Mouse (Mus musculus) Patski (cell line): ENCODE data around the gene Lair1. TPM values are rescaled to one million over a fixed set of nuclear protein-coding genes. Genes with fewer than 3 reads are reported as not detected.

Experiments used
- ATAC-seq: fragments of 100-300 bp; one replicate; pipeline ENCODE4 v1.8.0; 2021
- CTCF ChIA-PET: fragments of 350-600 bp; sonication (Branson Sonifier 250); formaldehyde crosslinking; loops from one replicate; lab custom pipeline; 2022; ENCODE audit warnings: inconsistent platforms; lab: Charles Lee
- POLR2A ChIA-PET: fragments of 350-600 bp; sonication (Branson Sonifier 250); formaldehyde crosslinking; loops from one replicate; lab custom pipeline; 2022; ENCODE audit warnings: antibody characterized with exemption, inconsistent platforms; lab: Charles Lee
- DNase-seq: peaks from one replicate; pipeline ENCODE4 v3.0.0-alpha.2; 2011; ENCODE audit warnings: low read depth, low spot score
- H3K27me3 ChIP-seq: fragments of 371-371 bp; one replicate; pipeline ENCODE4 v1.5.1; 2021
- CTCF ChIP-seq: fragments of 100-300 bp; IDR thresholded peaks from one replicate; pipeline ENCODE4 v1.5.1; 2021
- in situ Hi-C: fragments of 300-500 bp; cut with MboI; formaldehyde crosslinking; loops from 3 replicates; pipeline ENCODE4 v1.11.1; 2018; ENCODE audit warnings: low pct_unique_long_range_greater_than_20kb, mixed read lengths
- polyA plus RNA-seq: library from polyadenylated mRNA; unstranded; gene quantifications from one replicate; pipeline ENCODE4 v1.2.3, GENCODE M21; 2021

Gene Lair1
- polyA plus RNA-seq, 1 experiment from 2014 or later, result 0.01 TPM

- in situ Hi-C loops, result no loop called here
- ATAC-seq (no peak), DNase-seq (no peak)
- TF ChIP-seq CTCF, result no peak
- POLR2A ChIA-PET, result no interaction called here
- CTCF ChIA-PET, result interaction anchor here (0.6 kb wide), 1 partner anchor 9 kb away, joined by 3 read pairs; no protein-coding TSS in a partner anchor
- H3K27me3 ChIP-seq, result peaks cover 23% of the 10 kb centered on the region
These were observed 101.0 kb downstream of the Lair1 start for GRCm38 (mm10) chr7:3962017-3962416.

GRCm38 (mm10) chr7:3957387-3957786 is 105.6 kb downstream of the Lair1 start:
- DNase-seq, result no peak
- no peak for ATAC-seq
- CTCF ChIA-PET, result no interaction called here
- in situ Hi-C loops, result no loop called here
- H3K27me3 ChIP-seq, result peaks cover 21% of the 10 kb centered on the region
- POLR2A ChIA-PET, result no interaction called here
- TF ChIP-seq CTCF, result no peak

Other genes with a start within 250 kb of the Lair1 start
- not detected for gene Gm15448, start 237.5 kb downstream of the Lair1 start, polyA plus RNA-seq
- gene Pira2, start 218.2 kb downstream of the Lair1 start, polyA plus RNA-seq, result not detected
- gene Gm14548, start 165.1 kb downstream of the Lair1 start, polyA plus RNA-seq, result not detected
- not detected for gene Lilra6, start 147.7 kb downstream of the Lair1 start, polyA plus RNA-seq
- 0.12 TPM for gene Ttyh1, start 56.2 kb upstream of the Lair1 start, polyA plus RNA-seq
- gene Leng8, start 73.8 kb upstream of the Lair1 start, polyA plus RNA-seq, result 92.8 TPM
- 6.4 TPM for gene Leng9, start 87.2 kb upstream of the Lair1 start, polyA plus RNA-seq
- gene Cdc42ep5, start 101.7 kb upstream of the Lair1 start, polyA plus RNA-seq, result 0.58 TPM
- gene Lilra5, start 174.6 kb upstream of the Lair1 start, polyA plus RNA-seq, result not detected